Mouse (Mus musculus): Measurements from ENCODE around the gene Olfr373. TPM values are rescaled to one million over a fixed set of nuclear protein-coding genes. Genes with fewer than 3 reads are reported as not detected.

The Olfr373 gene
- polyA plus RNA-seq, 1 experiment from 2014 or later = not detected

DNA sequence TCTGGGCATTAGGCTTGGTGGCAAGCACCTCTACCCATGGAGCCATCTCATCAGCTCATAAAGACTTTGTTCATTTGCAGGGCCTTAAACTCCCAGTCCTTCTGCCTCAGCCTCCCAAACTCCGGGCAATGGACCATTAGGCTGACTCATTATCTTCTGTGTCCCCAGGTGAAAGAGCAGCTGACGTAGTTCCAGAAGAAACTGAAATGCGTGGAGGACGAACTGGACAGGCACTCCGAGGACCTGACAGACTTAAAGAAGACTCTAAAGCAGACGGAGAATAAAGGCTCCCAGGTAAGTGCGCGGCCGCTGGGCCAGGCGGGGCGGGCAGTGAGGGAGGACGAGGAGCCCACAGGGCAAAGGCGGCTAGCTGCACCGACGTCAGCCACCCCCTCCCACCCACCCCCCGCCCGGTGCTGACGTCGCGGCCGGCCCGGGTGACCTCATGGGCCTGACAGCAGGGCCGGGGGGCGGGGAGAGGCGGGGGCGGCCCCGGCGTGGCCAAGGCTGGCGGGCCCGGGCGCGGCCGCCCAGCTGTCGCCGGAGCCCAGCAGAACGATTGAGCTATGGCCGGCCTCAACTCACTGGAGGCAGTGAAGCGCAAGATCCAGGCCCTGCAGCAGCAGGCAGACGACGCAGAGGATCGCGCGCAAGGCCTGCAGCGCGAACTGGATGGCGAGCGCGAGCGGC is 51.9 kb downstream of the Olfr373 start, which contains the start of gene Tpm4:
Gene Tpm4, plus strand, starts transcription at position 220 of the 690 bp plus-strand sequence.
- Histone ChIP-seq H3K27me3 (replicated peaks) (no peaks in the 10 kb centered on the region), H3K9ac (peak within 1 kb of the TSS; percentile 97), H3K4me3 (peak within 1 kb of the TSS; percentile 91), H3K4me1 (replicated peaks) (peaks cover 27% of the 10 kb centered on the region), H3K36me3 (peaks cover 22% of the 10 kb centered on the region), H3K27ac (ENCODE audit: poor library complexity, severe bottlenecking) (peak within 1 kb of the TSS; percentile 99), H3K4me2 (peak within 1 kb of the TSS; percentile 85), H3K9me3 (replicated peaks) (no peaks in the 10 kb centered on the region)
- ATAC-seq (ENCODE audit: insufficient number of reproducible peaks, low FRiP score) = peak; percentile 86
- WGBS = under 1% methylated on average over 43 of the region's 49 CpGs

DNA sequence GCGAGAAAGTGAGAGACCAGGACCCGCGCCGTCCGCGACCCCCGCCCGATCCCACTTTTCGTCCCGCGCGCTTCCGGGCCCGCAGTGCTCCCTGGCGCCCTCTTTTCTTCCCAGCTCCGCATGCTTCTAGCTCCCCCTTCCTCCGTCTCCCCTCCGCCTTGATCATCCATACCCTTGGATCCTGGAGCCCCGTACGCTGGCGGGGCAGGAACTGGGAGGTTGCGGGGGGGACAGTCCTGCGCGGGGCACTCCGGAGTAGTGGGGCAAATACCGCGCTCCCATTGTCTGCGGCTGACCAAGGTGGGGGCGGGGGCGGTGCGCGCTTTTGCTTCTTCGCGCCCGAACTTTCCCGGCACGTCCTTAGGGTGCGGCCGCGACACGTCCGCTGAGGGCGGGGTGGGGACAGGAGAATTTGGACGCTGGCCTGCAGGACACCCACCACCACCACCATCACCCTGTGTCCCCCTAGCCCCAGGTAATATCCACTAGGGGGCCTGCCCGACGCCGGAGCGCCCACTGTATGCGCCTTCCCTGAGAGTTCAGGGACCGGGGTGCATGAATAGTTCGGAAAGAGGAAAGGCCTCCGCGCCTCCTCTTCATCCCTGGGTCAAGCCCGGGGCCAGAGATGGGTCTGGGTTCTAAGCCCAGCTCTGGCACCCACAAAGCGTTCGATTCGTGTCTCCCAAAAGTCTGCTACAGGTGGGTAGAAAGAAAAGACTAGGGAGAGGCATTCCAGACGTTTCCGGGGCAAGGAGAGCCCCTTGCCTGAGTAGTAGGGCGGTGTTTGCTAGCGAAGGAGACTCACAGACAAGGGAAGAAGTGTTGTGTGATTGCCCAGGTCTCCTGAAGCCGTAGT is 52.7 kb downstream of the Olfr373 start:
- ATAC-seq (ENCODE audit: insufficient number of reproducible peaks, low FRiP score) = peak; percentile 74
- H3K4me1 ChIP-seq (replicated peaks) = peaks cover 33% of the 10 kb centered on the region

DNA sequence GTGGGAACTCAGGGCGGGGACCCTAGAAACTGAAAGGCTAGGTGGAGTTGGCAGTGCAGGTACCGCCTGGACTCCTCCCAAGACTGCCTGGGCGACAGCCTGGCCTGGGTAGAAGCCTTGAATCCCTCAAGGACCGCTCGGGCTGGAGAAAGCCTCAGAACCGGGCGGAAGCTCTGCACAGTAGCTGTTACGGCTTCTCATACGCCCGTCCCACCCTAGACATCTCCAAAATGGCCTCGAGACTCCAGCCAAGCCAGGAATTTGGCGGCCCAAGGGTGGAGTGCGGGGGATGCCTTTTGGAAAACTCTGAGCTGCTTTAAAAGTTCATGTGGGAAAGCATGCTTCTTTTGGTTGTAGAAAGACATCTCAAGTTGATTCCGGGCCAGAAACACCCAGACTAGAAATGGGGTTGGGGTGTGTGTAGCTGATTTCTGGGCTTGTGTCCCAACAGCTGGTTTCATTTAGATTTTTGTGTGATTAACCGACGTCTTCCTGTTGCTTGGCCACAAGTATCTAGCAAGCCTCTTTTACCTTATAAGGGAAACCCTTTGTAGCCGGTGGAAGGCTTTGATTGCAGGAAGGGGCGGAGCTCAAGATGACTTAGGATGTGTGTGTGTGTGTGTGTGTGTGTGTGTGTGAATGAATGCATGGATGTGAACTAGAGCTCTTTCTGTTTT is 53.5 kb downstream of the Olfr373 start:
- Histone ChIP-seq H3K4me1 (replicated peaks) (peaks cover 36% of the 10 kb centered on the region), H3K9me3 (replicated peaks) (no peaks in the 10 kb centered on the region), H3K9ac (peak overlapping the region; percentile 97), H3K36me3 (peaks cover 37% of the 10 kb centered on the region), H3K27ac (ENCODE audit: poor library complexity, severe bottlenecking) (peak overlapping the region; percentile 99), H3K4me2 (peak overlapping the region; percentile 85), H3K27me3 (replicated peaks) (no peaks in the 10 kb centered on the region), H3K4me3 (peak overlapping the region; percentile 91)
- peak; percentile 60 for ATAC-seq (ENCODE audit: insufficient number of reproducible peaks, low FRiP score)
- under 1% methylated on average over 18 of the region's 18 CpGs for WGBS

More for the DNA sequence above, 52.7 kb downstream of the Olfr373 start:
- WGBS = under 1% methylated on average over 62 of the region's 62 CpGs
- no peaks in the 10 kb centered on the region for H3K9me3 ChIP-seq (replicated peaks)
- H3K27me3 ChIP-seq (replicated peaks) = no peaks in the 10 kb centered on the region
- H3K4me3 ChIP-seq = peak overlapping the region; percentile 91
- peaks cover 30% of the 10 kb centered on the region for H3K36me3 ChIP-seq
- peak overlapping the region; percentile 99 for H3K27ac ChIP-seq (ENCODE audit: poor library complexity, severe bottlenecking)
- peak overlapping the region; percentile 85 for H3K4me2 ChIP-seq
- peak overlapping the region; percentile 97 for H3K9ac ChIP-seq

- 76% methylated on average over 2 of the region's 2 CpGs for WGBS
Observed at GRCm38 (mm10) chr8:72137431-72137830, 54.5 kb downstream of the Olfr373 start.

DNA sequence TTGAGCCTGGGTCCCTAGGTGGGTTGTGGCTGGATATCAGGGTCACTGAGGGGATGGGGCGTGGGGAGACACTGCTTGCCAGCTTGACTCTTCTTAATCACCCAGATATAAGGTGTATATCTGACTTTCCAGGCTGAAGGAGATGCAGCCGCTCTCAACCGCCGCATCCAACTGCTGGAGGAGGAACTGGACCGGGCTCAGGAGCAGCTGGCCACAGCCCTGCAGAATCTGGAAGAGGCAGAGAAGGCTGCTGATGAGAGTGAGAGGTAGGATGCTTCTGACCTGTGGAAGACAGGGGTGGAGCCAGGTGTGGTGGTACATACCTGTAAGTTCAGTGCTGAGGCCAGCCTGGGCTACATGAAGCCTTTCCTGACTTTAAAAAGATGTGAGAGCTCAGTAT is 55.5 kb downstream of the Olfr373 start:
- 95% methylated on average over 5 of the region's 5 CpGs for WGBS
- no peak overlapping the region for H3K27ac ChIP-seq (ENCODE audit: poor library complexity, severe bottlenecking)
- H3K9me3 ChIP-seq (replicated peaks) = no peaks in the 10 kb centered on the region
- H3K4me2 ChIP-seq = no peak overlapping the region
- H3K9ac ChIP-seq = no peak overlapping the region
- no peak for ATAC-seq (ENCODE audit: insufficient number of reproducible peaks, low FRiP score)
- peaks cover 57% of the 10 kb centered on the region for H3K36me3 ChIP-seq
- no peak overlapping the region for H3K4me3 ChIP-seq
- H3K27me3 ChIP-seq (replicated peaks) = no peaks in the 10 kb centered on the region
- peaks cover 31% of the 10 kb centered on the region for H3K4me1 ChIP-seq (replicated peaks)

More at GRCm38 (mm10) chr8:72137431-72137830, 54.5 kb downstream of the Olfr373 start:
- peaks cover 39% of the 10 kb centered on the region for H3K4me1 ChIP-seq (replicated peaks)
- no peaks in the 10 kb centered on the region for H3K9me3 ChIP-seq (replicated peaks)
- no peaks in the 10 kb centered on the region for H3K27me3 ChIP-seq (replicated peaks)
- ATAC-seq (ENCODE audit: insufficient number of reproducible peaks, low FRiP score) = no peak
- H3K27ac ChIP-seq (ENCODE audit: poor library complexity, severe bottlenecking) = no peak overlapping the region
- H3K4me3 ChIP-seq = peak overlapping the region; percentile 91
- H3K9ac ChIP-seq = peak overlapping the region; percentile 29; the same call in 1 of the 2 replicates
- H3K4me2 ChIP-seq = peak overlapping the region; percentile 85
- H3K36me3 ChIP-seq = peaks cover 47% of the 10 kb centered on the region

DNA sequence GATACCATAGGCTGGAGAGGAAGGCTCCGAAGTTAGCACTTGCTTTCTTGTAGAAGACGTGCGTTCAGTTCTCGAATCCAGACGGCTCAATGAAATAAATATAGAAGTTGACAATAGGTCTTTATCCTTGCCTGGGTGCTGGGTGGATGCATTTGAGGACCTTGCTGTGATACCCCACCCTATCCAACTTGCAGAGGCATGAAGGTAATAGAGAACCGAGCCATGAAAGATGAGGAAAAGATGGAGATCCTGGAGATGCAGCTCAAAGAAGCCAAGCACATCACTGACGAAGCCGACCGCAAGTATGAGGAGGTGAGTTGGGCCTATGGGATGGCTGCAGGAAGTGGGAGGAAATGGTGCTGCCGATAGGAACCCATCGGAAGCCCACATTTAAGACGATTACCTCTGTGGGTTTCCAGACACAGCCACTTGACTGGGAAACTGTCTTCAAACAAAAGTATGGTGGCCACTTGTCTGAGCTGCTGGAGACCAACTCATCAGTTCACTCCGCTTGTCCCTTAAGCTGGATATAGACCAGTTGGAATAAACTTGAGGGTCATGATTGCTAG is 60.4 kb downstream of the Olfr373 start:
- peaks cover 43% of the 10 kb centered on the region for H3K4me1 ChIP-seq (replicated peaks)
- peaks cover 95% of the 10 kb centered on the region for H3K36me3 ChIP-seq
- no peak overlapping the region for H3K27ac ChIP-seq (ENCODE audit: poor library complexity, severe bottlenecking)
- 89% methylated on average over 13 of the region's 13 CpGs for WGBS
- H3K4me2 ChIP-seq = no peak overlapping the region
- H3K9ac ChIP-seq = no peak overlapping the region
- H3K4me3 ChIP-seq = no peak overlapping the region
- no peak for ATAC-seq (ENCODE audit: insufficient number of reproducible peaks, low FRiP score)
- no peaks in the 10 kb centered on the region for H3K9me3 ChIP-seq (replicated peaks)
- H3K27me3 ChIP-seq (replicated peaks) = no peaks in the 10 kb centered on the region

GRCm38 (mm10) chr8:72144345-72144975 is 61.5 kb downstream of the Olfr373 start:
- H3K27ac ChIP-seq (ENCODE audit: poor library complexity, severe bottlenecking) = no peak overlapping the region
- no peak overlapping the region for H3K4me2 ChIP-seq
- peaks cover 43% of the 10 kb centered on the region for H3K4me1 ChIP-seq (replicated peaks)
- peaks cover 93% of the 10 kb centered on the region for H3K36me3 ChIP-seq
- 75% methylated on average over 5 of the region's 5 CpGs for WGBS
- H3K9ac ChIP-seq = no peak overlapping the region
- no peaks in the 10 kb centered on the region for H3K9me3 ChIP-seq (replicated peaks)
- no peak for ATAC-seq (ENCODE audit: insufficient number of reproducible peaks, low FRiP score)
- no peak overlapping the region for H3K4me3 ChIP-seq
- no peaks in the 10 kb centered on the region for H3K27me3 ChIP-seq (replicated peaks)

DNA sequence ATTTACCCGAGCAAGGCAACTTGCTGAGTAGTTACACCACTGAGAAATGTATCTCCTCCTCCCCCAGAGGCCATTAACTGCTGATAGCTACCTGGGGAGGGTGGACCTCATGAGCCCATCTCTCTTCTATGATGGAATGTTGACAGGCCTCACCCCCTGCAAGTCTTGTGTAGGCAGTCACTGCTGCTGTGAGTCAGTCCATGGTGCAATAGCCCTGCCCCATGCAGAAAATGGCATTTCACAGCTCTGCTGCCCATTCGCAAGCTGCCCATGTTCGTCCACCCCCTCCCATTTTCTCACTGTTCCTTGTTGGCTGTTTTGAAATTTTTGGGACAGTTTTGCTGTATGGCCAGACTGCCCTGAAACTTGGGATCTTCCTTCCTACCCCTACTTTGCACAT is 62.5 kb downstream of the Olfr373 start:
- H3K9ac ChIP-seq = no peak overlapping the region

GRCm38 (mm10) chr8:72146056-72146455 is 63.1 kb downstream of the Olfr373 start:
- H3K9me3 ChIP-seq (replicated peaks) = no peaks in the 10 kb centered on the region
- no peak for ATAC-seq (ENCODE audit: insufficient number of reproducible peaks, low FRiP score)
- 68% methylated on average over 1 of the region's 1 CpGs for WGBS
- 0 out of 2 replicates have a peak overlapping the region, but pooled peaks have one; percentile 2 for H3K9ac ChIP-seq
- peaks cover 37% of the 10 kb centered on the region for H3K4me1 ChIP-seq (replicated peaks)
- peaks cover 93% of the 10 kb centered on the region for H3K36me3 ChIP-seq
- H3K4me3 ChIP-seq = no peak overlapping the region
- no peaks in the 10 kb centered on the region for H3K27me3 ChIP-seq (replicated peaks)
- no peak overlapping the region for H3K4me2 ChIP-seq
- H3K27ac ChIP-seq (ENCODE audit: poor library complexity, severe bottlenecking) = peak overlapping the region; percentile 51; the same call in 1 of the 2 replicates

More for the DNA sequence above, 62.5 kb downstream of the Olfr373 start:
- Histone ChIP-seq H3K27me3 (replicated peaks) (no peaks in the 10 kb centered on the region), H3K27ac (ENCODE audit: poor library complexity, severe bottlenecking) (0 out of 2 replicates have a peak overlapping the region, but pooled peaks have one; percentile 51), H3K4me2 (no peak overlapping the region), H3K4me1 (replicated peaks) (peaks cover 38% of the 10 kb centered on the region), H3K9me3 (replicated peaks) (no peaks in the 10 kb centered on the region), H3K4me3 (no peak overlapping the region), H3K36me3 (peaks cover 93% of the 10 kb centered on the region)
- ATAC-seq (ENCODE audit: insufficient number of reproducible peaks, low FRiP score) = no peak
- WGBS = 85% methylated on average over 3 of the region's 3 CpGs

GRCm38 (mm10) chr8:72146556-72146955 is 63.6 kb downstream of the Olfr373 start:
- Histone ChIP-seq H3K27ac (ENCODE audit: poor library complexity, severe bottlenecking) (peak overlapping the region; percentile 51), H3K4me2 (no peak overlapping the region), H3K9me3 (replicated peaks) (no peaks in the 10 kb centered on the region), H3K36me3 (peaks cover 93% of the 10 kb centered on the region), H3K27me3 (replicated peaks) (no peaks in the 10 kb centered on the region), H3K4me3 (no peak overlapping the region), H3K9ac (peak overlapping the region; percentile 14; the same call in 1 of the 2 replicates), H3K4me1 (replicated peaks) (peaks cover 34% of the 10 kb centered on the region)
- 78% methylated on average over 3 of the region's 3 CpGs for WGBS
- no peak for ATAC-seq (ENCODE audit: insufficient number of reproducible peaks, low FRiP score)

All from heart, embryonic 12.5 days (tissue).